Mouse (Mus musculus): ENCODE data around the gene Morf4l2. TPM values are rescaled to one million over a fixed set of nuclear protein-coding genes. Genes with fewer than 3 reads are reported as not detected.
"Not testable (repeated sequence)": the region's sequence is repeated elsewhere in the genome, so short reads cannot be mapped to it uniquely, and the experiment has no call there.

Gene Morf4l2
- polyA plus RNA-seq, 3 experiments from 2014 or later, result 77.6 to 81.5 (median 78.3) TPM

DNA sequence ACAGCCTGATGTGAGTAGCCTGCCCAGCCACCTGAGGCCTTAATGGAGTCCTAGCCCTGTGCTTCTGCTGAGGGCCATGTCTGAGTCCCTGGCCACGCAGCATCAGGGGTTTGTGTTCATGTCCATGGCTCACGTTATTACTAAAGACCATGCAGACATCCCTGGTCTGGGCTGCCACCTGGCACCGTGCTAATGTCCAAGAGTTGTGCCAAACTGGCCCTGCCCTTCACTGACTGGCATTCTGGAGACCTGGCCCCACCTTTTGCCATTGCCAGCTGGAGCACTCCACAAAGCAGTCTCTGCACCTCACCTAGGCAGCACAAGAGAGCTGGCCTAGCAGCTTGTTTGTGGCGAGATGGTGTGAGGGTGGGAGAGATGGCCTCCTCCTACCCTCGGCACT is 50.3 kb downstream of the Morf4l2 start:
- no peak for ATAC-seq

DNA sequence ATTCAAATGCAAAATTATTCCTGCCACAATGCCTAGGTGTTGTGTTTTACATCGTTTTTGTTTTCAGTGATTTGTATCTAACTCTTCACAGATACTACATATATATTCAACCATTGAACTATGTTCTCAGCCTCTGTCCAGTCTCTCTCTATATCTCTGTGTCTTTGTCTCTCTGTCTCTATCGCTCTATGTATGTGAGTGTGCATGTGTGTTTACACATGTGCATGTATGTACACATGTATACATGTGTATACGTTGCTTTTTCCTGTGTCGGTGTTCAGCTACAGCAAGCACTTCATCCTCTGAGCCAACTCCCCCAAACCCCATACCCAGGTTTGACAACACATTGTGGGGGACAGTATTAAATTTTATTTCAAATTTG is 51.2 kb downstream of the Morf4l2 start:
- ATAC-seq, result no peak

DNA sequence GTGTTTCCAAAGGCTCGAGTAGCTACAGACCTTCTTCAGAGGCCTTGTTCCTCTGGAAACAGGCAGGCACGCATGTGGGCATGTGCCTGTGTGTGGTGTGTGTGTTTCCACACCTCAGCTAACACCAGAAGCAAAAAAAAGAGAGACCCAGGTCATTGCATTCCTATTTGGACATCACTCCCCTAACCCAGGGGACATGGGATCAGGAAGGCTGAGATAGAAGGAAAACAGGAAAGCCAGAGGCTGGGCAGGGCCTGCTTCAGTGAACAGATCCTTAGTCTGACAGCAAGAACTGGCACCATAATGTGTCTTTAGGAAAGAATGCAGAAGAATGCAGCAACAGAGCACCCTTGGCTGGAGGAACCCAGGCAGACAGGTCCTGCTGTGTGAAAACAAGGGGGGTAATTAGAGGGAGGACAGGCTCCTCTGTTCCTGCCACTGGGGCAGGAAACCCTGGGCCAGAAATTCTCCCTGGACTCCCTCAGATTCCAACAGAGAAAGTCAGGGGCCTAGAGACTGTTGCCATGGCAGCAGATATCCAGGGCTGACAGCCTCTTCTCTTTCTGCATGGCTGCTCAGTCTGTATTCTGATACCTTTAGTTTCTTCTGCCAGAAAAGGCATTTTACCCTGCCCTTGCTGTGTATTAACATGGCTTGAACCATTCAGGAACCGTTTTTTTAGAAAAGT is 51.7 kb downstream of the Morf4l2 start:
- not testable (repeated sequence) for ATAC-seq

Other genes with a start within 250 kb of the Morf4l2 start
- gene Kir3dl1, start 225.7 kb downstream of the Morf4l2 start, polyA plus RNA-seq (2017; shearing (Covaris generic)), result not detected
- gene Kir3dl2, start 199.6 kb downstream of the Morf4l2 start, polyA plus RNA-seq (2017; shearing (Covaris generic)), result not detected
- gene Tceal3, start 152.8 kb downstream of the Morf4l2 start, polyA plus RNA-seq (2017; shearing (Covaris generic)), result 1 to 10 TPM in 1 of 3 experiments, under 1 TPM in 1, not detected in 1; 0.81 to 1.7 TPM
- gene Tceal1, start 35.7 kb downstream of the Morf4l2 start, polyA plus RNA-seq (2017; shearing (Covaris generic)), result under 1 TPM in 1 of 3 experiments, not detected in 2; 0.20 TPM
- gene Glra4, start 36.5 kb upstream of the Morf4l2 start, polyA plus RNA-seq (2017; shearing (Covaris generic)), result not detected
- gene Plp1, start 79.0 kb upstream of the Morf4l2 start, polyA plus RNA-seq (2017; shearing (Covaris generic)), result 1 to 10 TPM in 2 of 3 experiments, under 1 TPM in 1; 0.57 to 4.9 (median 3.8) TPM
- not detected for gene Rab9b, start 125.1 kb upstream of the Morf4l2 start, polyA plus RNA-seq (2017; shearing (Covaris generic))
- not detected for gene H2bfm, start 183.6 kb upstream of the Morf4l2 start, polyA plus RNA-seq (2017; shearing (Covaris generic))
- gene Tmsb15b2, start 231.8 kb upstream of the Morf4l2 start, polyA plus RNA-seq (2017; shearing (Covaris generic)), result 10 to 100 TPM; 45.4 to 72.3 (median 45.6) TPM
- 10 to 100 TPM in 1 of 3 experiments, 1 to 10 TPM in 2; 1.1 to 16.5 (median 2.6) TPM for gene Tmsb15l, start 233.2 kb upstream of the Morf4l2 start, polyA plus RNA-seq (2017; shearing (Covaris generic))
- gene Tmsb15b1, start 233.2 kb upstream of the Morf4l2 start, polyA plus RNA-seq (2017; shearing (Covaris generic)), result 10 to 100 TPM; 22.3 to 36.5 (median 26.2) TPM
- gene Zcchc18, start 249.5 kb upstream of the Morf4l2 start, polyA plus RNA-seq (2017; shearing (Covaris generic)), result 10 to 100 TPM; 51.8 to 54.5 (median 53.6) TPM

Data from inflammation-experienced regulatory T-cells, adult 6 months (primary cell).